Mouse (Mus musculus): ENCODE results near the gene Med18.

Med18 gene

DNA sequence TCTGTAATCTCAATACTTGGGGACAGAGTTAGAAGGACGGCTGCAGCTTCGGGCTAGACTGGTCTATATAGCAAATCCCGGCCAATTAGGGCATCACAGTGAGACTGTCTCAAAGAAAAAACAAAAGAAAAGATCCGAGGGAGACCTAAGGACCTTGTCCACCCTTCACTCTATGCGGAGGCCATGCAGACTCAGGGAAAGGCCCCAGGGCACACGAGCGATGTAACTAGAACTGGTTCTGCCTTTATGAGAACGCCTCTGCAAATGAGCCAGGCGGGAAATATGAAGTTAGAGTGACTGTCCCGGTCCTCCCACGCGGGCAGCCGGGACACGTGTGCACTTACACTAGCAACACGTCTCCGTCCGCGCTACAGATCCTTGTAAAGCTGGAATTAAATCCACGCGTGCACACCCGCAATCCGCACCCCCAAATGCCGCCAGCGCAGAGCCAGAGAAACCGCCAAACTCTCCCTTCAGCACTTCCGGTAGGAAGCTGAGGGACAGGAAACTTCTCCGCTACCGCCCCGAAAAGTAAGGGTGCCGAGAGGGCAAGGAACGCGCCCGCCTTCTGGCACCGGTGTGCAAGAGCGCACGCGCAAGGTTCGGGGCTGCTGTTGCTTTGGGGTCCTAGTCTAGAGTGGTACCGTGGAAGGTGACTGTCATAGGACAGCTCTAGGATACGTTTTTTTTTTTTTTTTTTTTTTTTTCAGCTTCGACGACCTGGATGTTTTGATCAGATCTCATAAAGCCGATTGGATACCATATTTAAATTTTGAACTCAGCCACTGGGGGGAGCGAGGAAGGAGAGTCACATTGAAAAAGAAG, at the start of gene Med18:
TSS of gene Med18 (minus strand) at position 492 of the 825 bp plus-strand sequence.
- DNase-seq (ENCODE audit: low read depth): peak; percentile 90

DNA sequence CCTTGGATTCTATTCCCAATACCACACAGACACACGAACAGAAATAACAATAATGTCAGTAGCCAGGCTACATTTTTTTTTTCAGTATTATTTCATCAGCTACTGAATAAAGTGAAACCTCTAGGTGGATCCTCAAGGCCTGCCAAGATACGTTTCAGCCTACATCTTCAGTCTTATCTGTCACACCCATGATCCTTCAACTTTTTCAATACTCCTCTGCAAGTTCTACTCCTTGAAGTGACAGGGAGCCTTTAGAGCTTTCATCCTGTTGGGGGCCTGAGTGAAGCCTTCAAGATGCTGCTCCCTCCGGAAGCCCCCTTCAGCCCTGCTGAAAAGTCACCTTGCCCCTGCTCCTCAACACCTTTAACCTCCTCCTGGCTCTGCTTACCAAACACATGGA, 48.4 kb upstream of the Med18 start:
- DNase-seq (ENCODE audit: low read depth): no peak

DNA sequence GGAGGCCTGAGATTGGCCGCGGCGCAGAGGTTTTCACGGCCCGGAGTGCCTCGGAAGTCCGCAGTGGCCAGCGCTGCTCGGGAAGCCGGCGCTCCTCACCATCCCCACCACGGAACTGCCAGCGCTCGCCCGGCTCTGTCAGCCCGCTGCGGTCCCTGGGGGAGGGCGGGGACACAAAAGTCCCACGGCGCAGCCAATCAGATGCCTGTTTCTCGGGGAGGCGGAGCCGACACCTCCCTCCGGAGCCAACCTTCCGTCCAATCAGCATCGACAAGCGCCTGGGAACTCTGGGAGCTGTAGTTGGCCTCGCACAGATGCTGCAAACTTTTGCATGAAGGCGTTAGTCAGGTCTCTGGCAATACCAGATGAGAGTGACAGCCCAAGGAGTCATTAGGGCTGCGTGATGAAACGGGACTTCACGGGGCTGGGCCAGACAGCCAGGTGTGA, 46.7 kb upstream of the Med18 start, which contains the start of gene Sesn2:
TSS of gene Sesn2 (minus strand) at position 150 of the 447 bp plus-strand sequence.
- DNase-seq (ENCODE audit: low read depth): peak; percentile 98

DNA sequence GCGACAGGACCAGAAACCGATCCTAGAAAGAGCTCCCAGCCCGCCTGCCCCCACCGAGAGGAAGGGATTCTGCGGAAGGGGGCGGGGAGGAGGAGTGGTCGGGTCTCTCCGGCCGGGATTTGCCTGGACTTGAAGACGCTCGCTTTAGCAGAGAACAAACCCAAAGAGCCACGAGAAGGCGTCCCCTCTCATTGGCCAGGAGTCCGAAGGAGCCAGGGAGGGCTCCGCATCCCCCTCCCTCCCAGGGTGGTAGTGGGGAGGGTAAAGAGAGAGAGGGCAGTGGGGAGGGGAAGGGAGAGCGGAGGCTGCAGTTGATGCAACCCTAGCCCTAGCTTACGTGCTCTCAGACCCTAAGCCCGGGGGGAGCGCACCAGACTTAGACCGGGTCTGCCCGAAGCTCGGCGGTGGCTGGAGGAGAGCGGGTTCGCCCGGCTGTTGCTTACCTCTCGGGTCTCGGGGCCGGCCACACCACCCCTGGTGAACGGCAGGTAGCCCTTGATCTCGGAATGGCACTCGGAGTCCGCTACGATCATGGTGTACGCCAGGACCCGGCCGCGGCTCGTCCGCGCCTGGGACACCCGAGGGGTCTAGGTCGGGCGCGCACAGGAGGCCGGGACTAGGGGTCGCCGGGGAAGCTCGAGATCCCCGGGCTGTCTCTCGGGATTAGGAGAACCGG, 46.0 kb upstream of the Med18 start:
- peak; percentile 90 for DNase-seq (ENCODE audit: low read depth)

DNA sequence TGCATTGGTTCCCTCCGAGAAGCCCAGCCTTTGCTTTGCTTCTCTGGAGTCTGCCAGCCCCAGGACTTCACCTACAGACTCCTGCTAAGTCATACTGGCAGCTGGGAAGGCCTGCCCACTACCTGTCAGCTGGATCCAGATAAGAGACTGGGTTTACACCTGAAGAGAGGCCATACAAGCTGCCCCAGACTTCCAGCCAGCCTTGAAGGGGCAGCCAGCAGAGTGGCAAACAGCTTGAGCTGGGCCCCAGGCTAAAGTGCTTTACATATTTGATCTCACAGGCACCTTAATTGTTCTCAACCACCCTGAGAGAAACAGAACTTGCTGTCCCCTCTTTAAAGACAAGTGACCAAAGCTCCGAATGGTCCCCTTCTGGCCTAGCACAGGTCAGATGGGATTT, 43.5 kb upstream of the Med18 start:
- no peak for DNase-seq (ENCODE audit: low read depth)

DNA sequence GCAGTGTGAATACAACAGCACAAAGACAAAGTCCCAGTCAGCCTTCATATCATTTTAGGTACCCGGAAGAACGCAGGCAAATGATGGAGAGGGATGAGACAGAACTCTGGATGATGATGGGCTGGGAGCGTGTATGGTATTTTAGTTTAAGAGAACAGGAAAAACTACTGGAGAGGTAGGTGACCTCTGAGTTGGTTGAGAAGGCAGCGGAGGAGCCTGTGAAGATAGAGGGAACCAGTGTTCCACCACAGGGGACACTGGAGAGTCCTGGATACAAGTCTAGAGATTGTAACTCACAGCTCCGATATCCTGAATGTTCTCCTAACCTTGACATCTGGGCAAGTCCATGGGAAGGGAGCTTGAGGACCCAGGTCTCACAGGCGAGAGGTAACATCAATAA, 42.5 kb upstream of the Med18 start:
- DNase-seq (ENCODE audit: low read depth): no peak

DNA sequence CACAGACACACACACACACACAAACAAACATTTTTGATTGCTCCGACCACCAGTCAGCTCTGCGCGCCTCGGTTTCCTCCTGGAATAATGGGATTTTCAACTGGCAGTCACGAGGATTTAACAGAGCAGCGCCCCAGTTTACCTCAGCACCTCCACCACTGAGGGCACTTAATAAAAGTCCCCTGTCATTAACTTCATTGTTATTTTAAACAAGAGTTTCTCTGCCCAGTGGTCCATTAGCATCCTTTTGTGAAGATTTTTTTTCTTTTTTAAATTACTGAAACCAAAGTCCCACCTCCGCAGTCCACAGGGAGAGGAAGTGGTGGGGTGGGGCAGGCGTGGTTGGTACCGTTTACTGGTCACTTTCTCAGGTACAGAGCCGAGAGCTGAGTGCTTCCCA, 42.1 kb upstream of the Med18 start:
- DNase-seq (ENCODE audit: low read depth): no peak

DNA sequence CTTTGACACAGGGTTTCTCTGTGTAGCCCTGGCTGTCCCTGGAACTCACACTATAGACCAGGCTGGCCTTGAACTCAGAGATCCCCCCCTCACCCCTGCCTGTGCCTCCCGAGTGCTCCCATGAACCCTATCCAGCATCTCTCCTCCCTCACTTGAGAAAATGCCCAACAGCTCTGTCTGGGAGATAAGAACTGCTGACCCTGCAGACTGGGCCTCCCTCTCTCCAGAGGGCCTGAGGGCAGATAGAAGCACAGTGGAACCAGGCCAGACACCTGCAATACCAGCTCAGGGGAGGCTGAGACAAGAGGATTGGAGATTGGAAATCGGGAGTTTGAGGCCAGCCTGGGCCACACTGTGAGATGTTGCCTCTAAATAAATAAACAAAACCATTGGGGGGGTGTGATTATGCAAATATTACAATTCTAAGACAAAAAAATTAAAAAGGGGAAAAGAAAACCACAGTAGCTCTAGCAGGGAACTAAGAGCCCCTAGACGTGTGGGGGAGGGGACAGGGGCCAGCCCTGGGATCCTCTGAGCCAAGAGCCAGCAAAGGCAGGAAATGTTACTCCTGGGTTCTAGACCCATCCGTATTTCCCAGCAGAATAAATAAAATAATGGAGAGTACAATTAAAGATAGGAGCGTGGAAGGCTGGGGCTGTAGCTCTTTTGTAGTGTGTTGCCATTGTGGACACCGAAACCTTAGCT, 41.5 kb upstream of the Med18 start:
- no peak for DNase-seq (ENCODE audit: low read depth)

DNA sequence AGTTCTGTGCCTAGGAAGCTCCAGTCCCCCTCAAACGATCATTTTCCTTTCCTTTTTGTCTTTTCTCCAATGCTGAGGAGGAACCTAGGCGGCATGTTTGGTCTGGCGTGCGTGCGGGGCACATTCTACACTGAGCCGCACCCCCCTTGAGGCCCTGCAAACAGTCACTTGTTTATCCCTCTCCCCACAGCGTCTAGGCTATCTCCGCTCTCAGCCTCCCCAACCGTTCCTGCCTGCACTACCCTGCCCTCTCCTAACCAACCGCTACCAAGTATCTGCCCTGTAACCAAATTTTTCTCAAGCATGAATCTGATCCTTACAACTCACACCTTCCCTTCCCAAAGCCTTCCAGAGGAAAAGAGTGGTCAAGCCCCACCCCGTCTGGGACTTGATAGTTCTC, 39.6 kb upstream of the Med18 start:
- DNase-seq (ENCODE audit: low read depth): no peak

DNA sequence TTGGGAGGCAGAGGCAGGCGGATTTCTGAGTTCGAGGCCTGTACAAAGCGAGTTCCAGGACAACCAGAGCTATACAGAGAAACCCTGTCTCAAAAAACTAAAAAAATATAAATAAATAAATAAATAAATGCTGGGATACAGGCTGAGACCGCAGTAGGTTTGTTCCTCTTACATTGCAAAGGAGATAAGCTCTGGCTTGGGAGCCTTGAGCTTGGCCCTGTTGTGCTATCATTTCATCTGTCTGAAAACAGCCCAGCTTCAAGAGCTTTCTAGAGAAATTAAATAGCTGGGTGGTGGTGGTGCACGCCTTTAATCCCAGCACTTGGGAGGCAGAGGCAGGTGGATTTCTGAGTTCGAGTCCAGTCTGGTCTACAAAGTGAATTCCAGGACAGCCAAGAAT, 37.9 kb upstream of the Med18 start:
- no peak for DNase-seq (ENCODE audit: low read depth)

DNA sequence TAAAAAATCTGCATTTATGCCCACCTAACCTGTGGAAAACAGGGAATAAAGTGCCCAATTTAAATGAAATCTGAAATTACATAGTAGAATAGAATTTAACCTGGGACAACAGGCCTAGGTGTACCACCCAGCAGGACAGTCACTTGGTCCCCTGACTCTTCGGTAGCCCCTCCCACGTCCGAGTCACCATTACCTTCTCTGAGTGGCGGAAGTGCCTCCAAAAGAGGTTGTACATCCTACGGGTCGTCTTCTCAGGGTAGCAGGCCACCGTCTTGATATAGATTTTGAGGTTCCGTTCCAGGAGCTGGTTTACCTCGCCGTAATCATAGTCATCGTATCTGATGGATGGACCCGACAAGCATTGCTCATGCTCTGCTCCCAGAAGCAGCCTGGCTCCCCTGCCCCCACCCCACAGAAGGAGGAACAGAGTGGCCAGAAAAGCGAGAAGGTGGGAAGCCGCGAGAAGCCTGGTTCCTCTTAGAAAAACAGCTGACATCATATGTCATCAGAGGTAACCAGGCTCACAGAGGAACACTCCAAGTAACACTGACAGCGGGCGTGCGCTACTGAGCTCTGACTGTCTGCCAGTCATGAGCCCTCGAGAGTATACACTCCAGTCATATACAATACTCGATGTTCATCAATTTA, 30.7 kb upstream of the Med18 start:
- DNase-seq (ENCODE audit: low read depth): no peak

DNA sequence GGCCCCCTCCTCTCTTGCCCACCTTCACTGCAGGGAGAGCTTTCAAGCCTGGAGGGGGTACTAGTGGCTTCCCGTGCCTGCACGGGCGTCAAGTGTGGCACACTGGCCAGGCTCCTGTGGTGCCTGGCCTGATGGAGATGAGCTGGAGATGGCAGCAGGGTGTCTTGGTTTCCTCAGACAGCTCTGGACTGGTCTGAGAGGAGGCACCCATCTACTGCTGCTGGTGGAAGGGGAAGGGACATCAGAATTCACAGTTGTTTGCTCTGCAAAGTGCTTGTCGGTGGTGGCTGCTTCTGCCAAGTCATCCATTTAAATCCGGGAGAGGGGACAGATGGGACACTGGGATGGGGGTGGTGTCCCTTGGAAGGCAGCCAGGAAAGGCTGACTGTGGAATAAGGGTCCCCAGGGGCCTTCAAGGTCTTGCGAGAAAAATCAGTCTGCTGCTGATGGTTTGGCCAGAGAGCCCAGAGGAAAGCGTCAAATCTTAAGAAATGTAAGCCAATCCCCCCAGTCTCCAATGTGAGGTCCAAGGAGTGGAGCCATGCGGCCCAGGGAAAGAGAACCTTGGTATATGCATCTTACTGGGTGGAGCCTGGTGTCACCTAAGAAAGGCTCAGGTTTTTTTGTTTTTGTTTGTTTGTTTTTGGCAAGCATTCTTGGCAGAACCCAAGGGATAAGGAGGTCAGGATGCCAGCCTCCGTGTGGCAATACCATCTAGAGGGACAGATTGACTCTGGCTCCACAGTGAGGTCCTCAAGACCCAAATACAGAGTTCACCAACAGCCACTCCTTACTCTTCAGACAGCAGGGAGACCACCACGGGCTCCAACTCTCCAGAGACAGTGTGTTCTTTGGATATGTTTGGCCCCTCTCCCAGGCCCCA, 28.7 kb upstream of the Med18 start:
- DNase-seq (ENCODE audit: low read depth): no peak

DNA sequence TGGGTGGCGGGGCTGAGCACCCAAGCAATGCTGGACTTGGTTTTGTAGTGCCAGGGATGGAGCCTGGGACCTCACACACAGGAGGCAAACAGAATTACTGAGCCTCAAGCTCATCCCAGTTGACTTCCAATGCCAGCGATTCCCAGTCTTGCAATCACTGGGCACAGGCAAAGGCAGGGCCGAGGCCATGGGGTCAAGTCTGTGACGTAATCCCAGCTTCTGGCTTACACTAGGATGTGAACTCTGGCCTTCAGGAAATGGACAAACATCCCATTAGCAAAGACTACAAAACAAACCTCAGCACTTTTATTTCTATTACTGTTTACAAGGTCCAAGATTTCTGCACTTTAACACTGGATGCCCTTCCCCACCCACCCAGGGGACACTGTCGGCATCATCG, 28.0 kb upstream of the Med18 start:
- no peak for DNase-seq (ENCODE audit: low read depth)

DNA sequence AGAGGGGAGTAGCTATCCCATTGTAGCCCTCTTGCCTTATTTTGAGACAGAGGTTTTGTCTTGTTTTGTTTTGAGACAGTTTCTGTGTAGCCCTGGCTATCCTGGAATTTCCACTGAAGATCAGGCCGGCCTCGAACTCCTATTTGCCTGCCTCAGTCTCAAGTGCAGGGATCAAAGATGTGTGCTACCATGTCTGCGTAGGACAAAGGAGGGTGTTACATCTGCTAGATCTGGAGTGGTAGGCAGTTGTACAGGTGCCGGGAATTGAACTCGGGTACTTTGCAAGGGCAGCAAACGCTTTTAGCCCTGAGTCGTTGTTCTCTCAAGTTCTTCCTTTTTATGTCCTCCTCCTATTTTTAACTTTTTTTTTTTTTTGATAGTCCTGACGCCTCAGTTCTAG, 27.3 kb upstream of the Med18 start:
- no peak for DNase-seq (ENCODE audit: low read depth)

DNA sequence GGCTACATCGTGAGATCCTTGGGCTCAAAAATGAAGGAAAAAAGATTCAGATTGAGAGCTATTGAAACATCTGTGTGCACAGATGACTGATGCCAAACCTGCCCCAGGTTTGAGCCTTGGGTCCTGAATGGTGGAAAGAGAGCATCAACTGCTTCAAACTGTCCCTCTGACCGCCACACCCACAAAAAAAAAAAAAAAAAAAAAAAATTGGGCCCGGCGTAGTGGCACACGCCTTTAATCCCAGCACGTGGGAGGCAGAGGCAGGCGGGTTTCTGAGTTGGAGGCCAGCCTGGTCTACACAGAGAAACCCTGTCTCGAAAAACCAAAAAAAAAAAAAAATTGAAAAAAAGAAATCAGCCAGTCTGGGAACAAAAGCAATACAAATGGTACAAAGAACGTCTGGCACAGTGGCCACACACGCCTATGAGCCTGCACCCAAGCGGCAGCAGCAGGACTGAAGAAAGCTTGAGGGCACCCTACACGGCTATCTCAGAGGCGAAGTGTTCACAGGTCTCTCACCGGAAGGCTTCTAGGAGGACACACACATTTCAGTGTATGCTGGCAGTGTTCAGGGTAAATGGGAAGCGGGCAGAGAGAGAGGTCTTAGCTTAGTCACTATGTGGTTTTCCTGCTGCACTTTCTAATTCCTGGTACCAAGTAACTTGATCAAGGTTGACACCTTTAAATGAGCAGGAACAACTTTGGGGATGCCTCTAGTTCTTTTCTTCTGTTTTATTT, 26.7 kb upstream of the Med18 start:
- DNase-seq (ENCODE audit: low read depth): no peak

DNA sequence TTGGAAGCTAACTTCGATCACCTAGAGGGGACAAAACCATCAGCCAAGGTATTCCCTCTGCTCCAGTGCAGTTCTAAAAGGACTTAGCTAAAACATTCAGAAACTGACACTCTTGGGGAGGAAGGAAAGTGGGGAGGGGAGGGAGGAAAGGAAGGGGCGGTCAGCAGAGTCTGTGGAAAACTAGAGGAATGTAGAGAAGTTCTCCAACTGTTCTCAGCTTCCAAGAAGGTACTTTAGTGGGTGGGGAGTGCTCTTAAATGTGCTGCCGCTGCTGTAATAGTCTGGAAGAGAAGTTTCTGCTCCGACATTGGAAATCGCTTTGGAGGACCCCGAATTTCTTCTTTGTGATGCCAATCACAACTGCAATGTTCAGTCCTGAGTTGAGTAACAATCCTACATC, 25.3 kb upstream of the Med18 start:
- DNase-seq (ENCODE audit: low read depth): no peak

DNA sequence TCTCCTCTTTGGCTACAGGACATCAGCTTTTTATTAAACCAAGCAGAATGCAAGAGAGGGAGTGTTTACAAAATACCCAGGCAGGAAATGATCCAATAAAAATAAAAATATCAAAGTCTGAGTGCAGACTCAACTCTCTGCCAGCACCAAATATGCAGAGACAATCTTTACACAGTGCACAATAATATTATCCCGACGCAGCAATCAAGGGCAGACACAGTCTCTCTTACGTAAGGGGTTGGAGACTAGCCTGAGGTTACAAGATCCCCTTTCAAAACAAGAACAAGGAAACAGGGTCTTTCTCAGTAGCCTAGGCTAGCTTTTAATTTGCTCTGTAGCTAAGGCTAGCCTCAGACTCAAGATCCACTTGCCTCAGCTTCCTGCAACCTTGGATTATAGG, 24.8 kb upstream of the Med18 start:
- DNase-seq (ENCODE audit: low read depth): peak; percentile 24

DNA sequence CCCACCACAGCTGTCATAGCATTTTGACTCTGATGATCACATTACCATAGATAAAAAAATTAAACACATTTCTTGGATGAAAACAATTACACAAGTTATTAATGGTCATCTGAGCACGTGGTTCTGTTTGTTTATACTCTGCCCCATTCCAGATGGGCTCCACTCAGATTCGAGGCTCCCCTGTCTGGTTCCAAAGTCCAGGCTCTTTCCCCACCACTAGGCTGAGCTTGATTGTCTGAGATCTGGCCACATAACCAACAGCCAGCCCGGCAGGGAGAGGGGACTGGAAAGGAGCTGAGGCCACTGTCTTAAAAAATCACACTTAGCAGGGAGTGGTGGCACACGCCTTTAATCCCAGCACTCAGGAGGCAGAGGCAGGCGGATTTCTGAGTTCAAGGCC, 21.1 kb upstream of the Med18 start:
- DNase-seq (ENCODE audit: low read depth): no peak

DNA sequence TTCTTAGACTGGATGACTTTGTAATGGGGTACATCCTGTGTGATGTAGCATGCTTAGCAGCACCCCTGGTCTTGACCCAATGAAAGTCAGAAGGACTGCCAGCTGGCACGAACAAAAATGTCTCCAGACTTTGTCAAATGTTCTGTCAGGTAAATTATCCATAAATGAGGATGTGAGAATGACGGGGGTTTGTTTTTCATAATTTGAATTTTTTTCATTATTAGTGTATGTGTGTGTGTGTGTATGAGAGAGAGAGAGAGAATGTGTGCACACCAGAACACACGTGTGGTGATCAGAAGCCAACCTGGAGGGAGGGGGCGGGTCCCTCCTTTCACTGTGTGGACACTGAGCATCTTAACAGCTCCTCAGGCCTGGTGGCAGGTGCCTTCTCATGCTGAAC, 20.5 kb upstream of the Med18 start:
- DNase-seq (ENCODE audit: low read depth): no peak

DNA sequence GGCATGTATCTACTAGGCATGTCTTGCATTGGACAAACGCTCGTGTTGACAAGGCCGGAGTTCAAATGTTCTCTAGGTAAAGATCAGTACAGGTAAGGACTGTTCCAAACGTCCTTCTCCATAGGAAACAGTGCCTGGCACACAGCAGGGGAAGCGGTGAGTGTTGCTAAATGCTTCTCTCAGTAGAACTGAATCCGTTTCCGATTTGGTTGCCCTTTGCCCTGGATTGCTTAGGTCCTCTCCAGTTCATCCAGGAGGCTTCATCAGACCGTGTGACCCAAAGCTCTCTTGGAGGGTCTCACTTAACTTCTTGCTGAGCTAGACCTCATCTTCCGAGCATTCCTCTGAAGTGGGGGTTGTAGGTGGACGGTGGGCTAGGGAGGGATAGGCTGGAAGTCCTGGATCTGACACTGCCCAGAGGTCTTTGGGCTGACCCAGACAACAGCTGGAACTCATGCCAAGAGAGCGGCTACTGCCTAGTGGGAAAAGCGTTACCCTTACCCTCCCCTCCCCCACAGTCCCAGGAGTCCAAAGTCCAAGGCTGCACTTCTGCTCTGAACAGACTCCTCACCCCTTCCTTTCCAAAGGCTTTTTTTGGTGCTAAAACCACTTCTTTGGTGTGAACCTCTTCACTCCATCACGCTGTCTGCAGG, 19.4 kb upstream of the Med18 start:
- DNase-seq (ENCODE audit: low read depth): no peak

Data from NIH3T3 (cell line).